Mouse (Mus musculus) liver, postnatal 0 days (tissue): ENCODE data around the gene Adam12.

Experiments used
- CTCF ChIP-seq: sonication (generic); IDR thresholded peaks from 2 replicates; pipeline ENCODE4 v1.5.1; 2016; ENCODE audit warnings: antibody characterized with exemption, low read depth
- EP300 ChIP-seq: IDR thresholded peaks from 2 replicates; pipeline ENCODE4 v1.6.1; 2016; ENCODE audit warnings: antibody characterized with exemption, low read depth, mild to moderate bottlenecking

DNA sequence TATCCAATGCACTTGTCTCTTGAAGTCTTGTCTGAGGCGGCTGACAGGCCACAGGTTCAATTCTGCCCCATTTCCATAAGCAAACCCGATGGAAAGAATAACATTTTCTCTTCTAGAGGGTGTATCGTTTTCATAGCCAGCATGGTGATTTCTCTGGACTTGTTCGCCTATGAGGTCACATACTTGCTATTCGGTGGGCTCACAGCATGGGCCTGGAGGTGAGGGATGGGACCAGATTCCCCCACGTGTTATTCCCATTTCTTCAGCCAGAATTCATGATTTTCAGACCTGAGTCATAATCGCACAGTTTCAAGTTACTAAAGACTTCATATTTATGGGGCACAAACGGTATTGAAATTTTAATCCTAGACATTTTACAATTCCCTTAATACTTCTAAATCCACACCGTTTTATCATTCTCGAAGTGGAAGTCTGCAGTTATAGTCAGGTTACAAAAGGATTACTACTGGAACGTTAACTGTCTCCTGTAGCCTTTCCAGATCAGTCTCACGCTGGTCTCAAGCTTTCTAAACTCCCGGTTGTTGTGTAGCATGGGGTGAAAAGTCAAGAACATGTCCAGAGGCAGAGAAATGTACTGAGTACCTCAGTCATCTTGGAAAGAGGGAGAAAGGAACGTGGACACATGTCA lies 58.4 kb downstream of the Adam12 start:
- TF ChIP-seq CTCF (no peak), EP300 (no peak)
